Mouse (Mus musculus) kidney, adult 18-20 months (tissue): ENCODE data around the gene Adat2.

Experiments used
- DNase-seq: peaks from one replicate; pipeline ENCODE4 v3.0.0; 2021

Adat2 gene

GRCm38 (mm10) chr10:13552646-13553497 is at the start of gene Adat2, which contains the start of gene Pex3:
TSS of gene Adat2 (plus strand) at chr10:13552894.
TSS of gene Pex3 (minus strand) at chr10:13553142.
- DNase-seq, result peak; percentile 90

- DNase-seq, result no peak
Measured at GRCm38 (mm10) chr10:13521857-13522256, 30.8 kb upstream of the Adat2 start.

DNA sequence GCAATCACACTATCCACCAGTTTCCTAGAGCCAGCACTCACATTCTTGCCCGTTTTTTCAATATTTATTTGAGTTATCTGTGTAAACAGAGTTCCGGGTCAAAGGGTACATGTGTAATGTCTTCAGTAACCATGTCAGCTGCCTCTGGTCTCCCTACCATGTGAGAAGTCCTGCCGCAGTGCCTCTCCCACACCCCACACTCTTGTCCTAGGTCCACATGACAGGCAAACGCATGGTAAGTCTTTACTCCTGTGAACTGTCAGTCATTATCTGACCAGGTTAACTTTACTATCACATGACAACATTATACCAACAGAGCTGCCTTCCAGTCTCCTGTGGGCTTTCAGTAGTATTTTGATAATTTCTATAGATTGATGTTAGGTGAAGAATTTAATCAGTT is 24.5 kb upstream of the Adat2 start:
- DNase-seq, result no peak

GRCm38 (mm10) chr10:13534751-13535150 is 17.9 kb upstream of the Adat2 start:
- no peak for DNase-seq

GRCm38 (mm10) chr10:13536706-13537105 is 16.0 kb upstream of the Adat2 start:
- no peak for DNase-seq

- DNase-seq, result no peak
Measured at GRCm38 (mm10) chr10:13539769-13540333, 12.8 kb upstream of the Adat2 start.

DNA sequence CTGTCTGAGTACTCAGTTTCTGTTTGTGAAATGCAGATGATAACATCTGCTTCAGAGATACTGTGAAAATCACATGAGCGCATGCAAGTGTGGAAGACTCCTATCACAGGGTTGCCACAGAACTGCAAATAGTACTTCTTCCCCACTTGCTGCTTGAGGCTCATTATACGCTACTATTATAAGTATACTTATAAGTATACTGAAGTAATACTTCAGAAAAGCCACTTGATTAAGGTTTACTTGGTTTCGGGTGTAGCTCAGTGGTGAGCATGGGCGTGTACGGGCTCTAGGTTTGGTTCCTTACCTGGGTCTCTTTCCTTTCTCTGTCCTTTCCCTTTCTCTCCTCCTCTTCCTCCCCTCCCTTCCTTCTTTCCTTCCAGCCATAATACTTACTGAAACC is 11.0 kb upstream of the Adat2 start:
- DNase-seq, result no peak

GRCm38 (mm10) chr10:13553498-13553985 is 848 bp downstream of the Adat2 start:
- DNase-seq, result no peak

GRCm38 (mm10) chr10:13554316-13554715 is 1.6 kb downstream of the Adat2 start:
- no peak for DNase-seq

DNA sequence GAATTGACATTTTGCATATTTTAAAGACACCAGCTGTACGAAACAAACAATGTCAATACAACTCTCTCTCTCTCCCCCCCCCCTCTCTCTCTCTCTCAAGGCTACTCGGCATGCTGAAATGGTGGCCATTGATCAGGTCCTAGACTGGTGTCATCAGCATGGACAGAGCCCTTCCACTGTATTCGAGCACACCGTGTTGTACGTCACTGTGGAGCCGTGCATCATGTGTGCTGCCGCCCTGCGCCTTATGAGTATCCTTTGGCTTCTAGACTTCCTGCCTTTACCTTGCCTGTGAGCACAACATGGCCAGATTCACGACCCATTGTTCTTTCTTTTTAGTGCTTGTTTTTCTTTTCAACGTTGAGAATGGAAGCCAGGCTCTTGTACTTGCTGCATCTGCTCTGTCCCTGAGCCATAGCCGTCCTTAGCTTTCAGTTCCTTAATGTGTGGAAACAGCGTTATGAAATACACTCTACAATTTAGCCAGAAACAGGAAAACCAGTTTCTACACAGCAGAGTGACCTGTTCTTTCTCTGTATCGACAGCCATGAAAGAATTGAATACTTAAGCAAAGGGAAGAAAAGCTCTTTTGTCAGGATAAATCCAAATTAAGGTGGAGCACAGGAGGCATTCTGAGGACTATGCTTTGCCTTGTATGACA is 7.5 kb downstream of the Adat2 start:
- no peak for DNase-seq

DNA sequence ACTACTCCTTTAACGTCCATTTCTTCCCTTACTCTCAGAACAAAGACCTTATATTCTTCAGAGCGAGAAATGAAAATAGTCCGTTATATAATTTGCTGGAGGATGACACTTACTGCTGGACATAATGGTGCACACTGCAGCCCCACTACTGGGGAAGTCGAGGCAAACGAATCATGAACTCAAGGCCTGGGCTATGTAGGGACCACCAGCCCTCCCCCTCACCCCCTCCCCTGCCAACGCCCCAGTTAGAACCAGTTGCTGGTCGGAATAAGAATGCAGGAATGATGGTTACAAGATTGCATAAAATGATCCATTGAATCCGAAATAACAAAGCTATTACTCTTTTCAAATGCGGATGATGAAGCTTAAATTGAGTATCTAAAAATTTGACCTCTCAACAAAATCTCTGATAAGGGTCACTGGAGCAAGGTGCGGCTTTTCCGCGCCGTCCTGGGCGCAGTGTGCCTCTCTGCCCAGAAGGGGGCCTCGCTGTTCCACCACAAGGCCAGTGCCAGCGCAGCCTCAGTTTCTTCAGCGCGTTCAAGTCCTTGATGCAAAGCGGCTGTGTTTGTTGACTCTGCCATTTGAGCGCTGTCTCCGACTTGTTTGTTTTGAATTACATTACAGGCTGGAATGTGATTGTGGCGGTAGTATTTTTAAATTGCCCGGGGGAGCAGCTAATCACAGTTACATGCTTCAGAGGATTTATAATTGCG is 11.8 kb downstream of the Adat2 start:
- peak; percentile 62 for DNase-seq

DNA sequence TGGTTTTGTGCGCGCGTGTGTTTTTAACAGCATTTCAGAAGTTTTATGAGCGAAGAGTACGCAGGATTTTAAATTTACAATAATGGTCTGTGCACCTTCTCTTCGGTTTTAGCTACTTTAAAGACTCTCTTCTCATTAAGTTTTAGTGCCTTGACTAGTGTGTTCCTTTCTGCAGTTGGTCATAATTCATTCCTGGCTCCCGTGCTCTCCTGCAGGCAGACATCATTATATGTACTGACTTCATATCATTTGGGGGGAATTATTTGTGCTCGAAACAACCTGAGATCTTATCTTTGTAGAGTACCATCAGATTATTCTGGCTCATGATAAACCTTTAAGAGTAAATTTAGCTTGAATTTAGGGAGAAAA is 12.4 kb downstream of the Adat2 start:
- DNase-seq, result no peak

- DNase-seq, result no peak
Measured at GRCm38 (mm10) chr10:13566393-13566792, 13.7 kb downstream of the Adat2 start.

DNA sequence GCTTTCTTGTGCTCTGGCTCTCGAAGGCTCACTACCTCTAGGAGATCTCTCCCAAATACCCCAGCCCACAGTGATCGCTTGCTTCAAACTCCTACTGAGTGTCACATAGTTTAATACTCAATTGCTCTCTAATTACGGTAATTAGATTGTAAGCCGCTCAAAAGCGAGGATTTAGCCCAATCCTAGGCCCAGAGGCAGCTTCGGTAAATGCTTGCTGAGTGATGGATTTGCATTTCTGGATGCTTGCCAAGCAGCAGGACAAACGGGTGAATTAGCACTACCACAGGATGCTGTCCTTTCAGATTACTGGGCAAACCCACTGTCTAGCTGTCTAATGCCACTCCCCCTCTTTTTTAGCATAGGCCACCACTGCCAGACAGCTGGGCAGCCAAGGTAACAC is 17.1 kb downstream of the Adat2 start:
- DNase-seq, result peak; percentile 16

GRCm38 (mm10) chr10:13570697-13571538 is 18.2 kb downstream of the Adat2 start:
- DNase-seq, result no peak

DNA sequence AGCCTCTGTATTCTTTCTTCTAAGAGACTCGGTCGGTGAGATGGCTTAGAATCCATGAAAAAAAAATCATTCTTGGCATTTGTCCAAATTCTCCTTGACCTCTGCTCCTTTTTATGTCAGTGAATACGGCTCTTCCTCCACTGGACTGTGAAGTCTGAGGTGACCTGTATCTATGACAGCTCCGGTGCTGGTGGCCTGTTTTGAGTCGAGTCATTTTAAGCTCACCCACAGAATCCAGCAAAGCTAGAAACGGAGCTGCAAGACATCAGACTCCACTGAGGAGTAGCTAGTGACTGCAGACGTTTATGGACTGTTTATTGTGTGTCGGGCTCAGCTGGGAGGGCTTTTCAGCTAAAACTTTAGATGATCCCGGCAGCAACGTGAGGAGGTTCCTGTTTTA is 19.3 kb downstream of the Adat2 start:
- DNase-seq, result no peak

- DNase-seq, result no peak
Measured at GRCm38 (mm10) chr10:13572410-13572809, 19.7 kb downstream of the Adat2 start.

GRCm38 (mm10) chr10:13577123-13577522 is 24.4 kb downstream of the Adat2 start:
- no peak for DNase-seq

DNA sequence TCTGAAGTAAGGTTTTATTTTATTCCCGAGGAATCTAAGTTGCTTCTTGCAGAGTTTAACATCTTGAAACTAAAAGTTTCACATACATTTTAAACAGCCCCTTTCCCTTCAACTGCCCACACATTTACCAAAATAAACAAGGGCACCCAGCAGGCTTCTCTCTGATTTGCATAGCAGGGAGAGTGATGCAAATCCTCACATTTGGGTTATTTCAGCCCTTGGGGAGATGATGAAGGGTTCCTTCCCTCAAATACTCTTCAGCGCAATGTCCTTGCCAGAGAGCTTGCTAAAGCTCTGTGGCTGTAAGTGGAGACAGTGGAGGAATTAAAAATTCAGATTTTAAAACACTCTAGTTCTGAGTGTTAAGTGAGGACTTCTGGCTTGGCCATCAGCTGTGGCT is 35.2 kb downstream of the Adat2 start:
- DNase-seq, result no peak

GRCm38 (mm10) chr10:13592196-13592595 is 39.5 kb downstream of the Adat2 start:
- no peak for DNase-seq

DNA sequence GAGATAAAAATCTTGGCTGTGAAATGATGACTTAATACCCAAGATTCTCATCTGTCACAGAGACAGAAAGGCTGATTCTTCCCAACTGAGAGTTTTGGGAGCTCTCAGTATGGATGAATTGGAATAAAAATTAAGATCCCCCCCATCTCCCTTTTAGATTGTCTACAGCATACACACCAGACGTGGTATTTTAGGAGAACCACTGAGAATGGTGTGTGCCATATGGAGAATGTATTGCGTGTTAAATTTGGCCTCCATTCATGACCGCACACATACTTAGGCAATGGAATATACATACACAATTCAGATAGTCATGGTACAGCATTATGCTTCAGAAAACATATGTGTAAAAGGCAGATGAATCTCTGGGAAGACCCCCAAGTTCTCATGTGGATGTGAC is 40.8 kb downstream of the Adat2 start:
- no peak for DNase-seq

- DNase-seq, result no peak
Measured at GRCm38 (mm10) chr10:13596073-13596472, 43.4 kb downstream of the Adat2 start.
